Mouse (Mus musculus) intestine, postnatal 0 days (tissue): ENCODE results near the gene Polr3g. TPM values are rescaled to one million over a fixed set of nuclear protein-coding genes. Genes with fewer than 3 reads are reported as not detected.

Source experiments
- ATAC-seq: fragments of 200-750 bp; cut with Nextera tagmentation; 2 replicates; pipeline ENCODE4 v1.8.0; 2017; ENCODE audit warnings: mild to moderate bottlenecking, moderate TSS enrichment, moderate library complexity
- H3K27ac ChIP-seq: fragments of 300-500 bp; sonication (generic); 2 replicates; pipeline ENCODE4 v1.5.1; 2014; ENCODE audit warnings: mild to moderate bottlenecking, low read depth, low read length, moderate library complexity
- H3K27me3 ChIP-seq: fragments of 300-500 bp; sonication (generic); replicated peaks from 2 replicates; pipeline ENCODE4 v1.6.1; 2014; ENCODE audit warnings: low read length, mixed read lengths; ENCODE audit not compliant: control insufficient read depth, insufficient read depth
- H3K36me3 ChIP-seq: fragments of 300-500 bp; sonication (generic); 2 replicates; pipeline ENCODE4 v1.6.1; 2014; ENCODE audit warnings: mild to moderate bottlenecking, moderate library complexity; ENCODE audit not compliant: control insufficient read depth, insufficient read depth
- H3K4me1 ChIP-seq: fragments of 300-500 bp; sonication (generic); replicated peaks from 2 replicates; pipeline ENCODE4 v1.6.1; 2014; ENCODE audit warnings: antibody characterized with exemption, low read length, mixed read lengths; ENCODE audit not compliant: control insufficient read depth, insufficient read depth
- H3K4me2 ChIP-seq: fragments of 300-500 bp; sonication (generic); replicated peaks from 2 replicates; pipeline ENCODE4 v1.6.1; 2014; ENCODE audit warnings: low read depth, mild to moderate bottlenecking, moderate library complexity
- H3K4me3 ChIP-seq: fragments of 300-500 bp; sonication (generic); 2 replicates; pipeline ENCODE4 v1.5.1; 2014; ENCODE audit warnings: low read depth, low read length
- H3K9ac ChIP-seq: fragments of 300-500 bp; sonication (generic); 2 replicates; pipeline ENCODE4 v1.6.1; 2014; ENCODE audit warnings: mild to moderate bottlenecking, low read depth, low read length
- H3K9me3 ChIP-seq: fragments of 300-500 bp; sonication (generic); 2 replicates; pipeline ENCODE4 v1.6.1; 2016; ENCODE audit warnings: mixed run types; ENCODE audit not compliant: control insufficient read depth
- CTCF ChIP-seq: sonication (generic); IDR thresholded peaks from 2 replicates; pipeline ENCODE4 v1.5.1; 2016; ENCODE audit warnings: low read depth, mild to moderate bottlenecking, control low read depth, antibody characterized with exemption, moderate library complexity
- WGBS: fragments of 180-500 bp; shearing (Covaris S2); extraction: QIAGEN DNeasy Blood & Tissue Kit; methylation state at CpG from one replicate; pipeline ENCODE4 v1.1.7; 2014; 5-methylcytosine and 5-hydroxymethylcytosine counted together
- polyA plus RNA-seq: library from polyadenylated mRNA; unstranded; fragments of >200 nt; fragmentation: Nextera tagmentation; extraction: Ambion mirVana; gene quantifications from 2 replicates; pipeline ENCODE4 v1.2.1, GENCODE M21; 2015

Polr3g gene
- polyA plus RNA-seq, 1 experiment from 2014 or later: 6.2 TPM

GRCm38 (mm10) chr13:81694446-81694845 is 16.4 kb downstream of the Polr3g start:
- no peak overlapping the region for H3K4me2 ChIP-seq
- no peaks in the 10 kb centered on the region for H3K27me3 ChIP-seq
- no peak for TF ChIP-seq CTCF
- no peaks in the 10 kb centered on the region for H3K9me3 ChIP-seq
- H3K36me3 ChIP-seq: peaks cover 5% of the 10 kb centered on the region; the same call in 1 of the 2 replicates
- H3K27ac ChIP-seq: no peak overlapping the region
- no peaks in the 10 kb centered on the region for H3K4me1 ChIP-seq
- H3K4me3 ChIP-seq: no peak overlapping the region
- H3K9ac ChIP-seq: no peak overlapping the region
- no peak for ATAC-seq
- WGBS: 90% methylated on average over 12 of the region's 12 CpGs

DNA sequence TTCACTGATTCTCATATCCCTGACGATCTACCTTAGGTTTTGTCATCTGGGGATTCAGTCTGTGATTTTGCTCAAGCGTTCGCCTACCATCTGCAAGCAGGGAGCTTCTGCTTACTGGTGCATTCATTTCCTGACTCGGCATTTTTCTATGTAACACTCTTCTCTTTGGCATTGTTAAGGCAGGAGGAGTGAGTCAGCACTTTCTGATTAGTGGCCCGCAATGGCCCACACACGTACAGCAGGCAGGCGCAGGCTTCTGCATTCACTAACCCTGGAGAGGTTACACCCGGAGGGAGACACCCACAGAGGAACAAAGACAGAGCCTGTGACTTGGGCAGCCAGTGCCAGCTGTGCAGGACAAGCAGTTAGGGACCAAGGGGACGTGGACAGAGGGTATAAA is 19.2 kb downstream of the Polr3g start:
- peaks cover 5% of the 10 kb centered on the region; the same call in 1 of the 2 replicates for H3K36me3 ChIP-seq
- no peak overlapping the region for H3K9ac ChIP-seq
- H3K4me3 ChIP-seq: no peak overlapping the region
- 80% methylated on average over 9 of the region's 9 CpGs for WGBS
- H3K27ac ChIP-seq: no peak overlapping the region
- TF ChIP-seq CTCF: no peak
- no peak for ATAC-seq
- no peaks in the 10 kb centered on the region for H3K27me3 ChIP-seq
- H3K4me2 ChIP-seq: no peak overlapping the region
- no peaks in the 10 kb centered on the region for H3K9me3 ChIP-seq
- H3K4me1 ChIP-seq: no peaks in the 10 kb centered on the region

DNA sequence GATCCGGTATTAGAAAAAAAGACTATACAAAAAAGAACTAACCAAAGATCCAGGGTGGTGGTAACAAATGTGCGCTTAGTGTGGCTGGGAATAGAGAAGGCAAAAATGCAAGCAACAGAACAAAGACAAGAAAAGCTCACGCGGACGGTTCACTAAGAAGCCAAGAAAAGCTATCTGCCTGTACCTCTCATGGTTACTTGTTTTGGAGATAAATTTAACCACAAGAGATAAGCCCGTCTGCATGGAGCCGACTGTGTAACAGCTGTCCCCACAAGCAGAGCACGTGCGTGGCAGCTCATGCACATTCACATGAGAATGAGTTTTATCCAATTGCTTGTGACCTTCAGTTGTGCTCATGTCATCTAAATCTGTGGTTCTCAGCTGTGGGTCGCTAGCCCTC is 20.3 kb downstream of the Polr3g start:
- 66% methylated on average over 10 of the region's 10 CpGs for WGBS

DNA sequence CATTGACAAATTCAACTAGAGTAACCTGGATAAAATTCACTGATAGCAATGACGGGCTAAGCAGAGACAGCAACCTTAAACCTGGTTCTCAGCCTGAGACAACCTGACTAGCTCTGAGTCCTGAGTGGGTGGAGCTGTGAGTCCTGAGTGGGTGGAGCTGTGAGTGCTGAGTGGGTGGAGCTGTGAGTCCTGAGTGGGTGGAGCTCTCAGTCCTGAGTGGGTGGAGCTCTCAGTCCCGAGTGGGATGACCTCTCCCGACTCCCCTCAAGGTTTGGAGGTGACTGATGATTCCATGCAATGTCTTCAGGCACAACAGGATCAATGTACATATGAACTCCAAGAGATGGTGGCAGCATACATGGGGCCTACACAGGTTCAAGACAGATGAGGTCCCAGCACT is 21.2 kb downstream of the Polr3g start:
- Histone ChIP-seq H3K27ac (no peak overlapping the region), H3K9ac (no peak overlapping the region), H3K9me3 (no peaks in the 10 kb centered on the region), H3K4me2 (no peak overlapping the region), H3K4me1 (no peaks in the 10 kb centered on the region), H3K4me3 (no peak overlapping the region), H3K36me3 (peaks cover 5% of the 10 kb centered on the region; the same call in 1 of the 2 replicates), H3K27me3 (no peaks in the 10 kb centered on the region)
- 87% methylated on average over 3 of the region's 3 CpGs for WGBS
- ATAC-seq: no peak
- TF ChIP-seq CTCF: no peak

More for the DNA sequence above, 20.3 kb downstream of the Polr3g start:
- no peak for TF ChIP-seq CTCF
- H3K4me2 ChIP-seq: no peak overlapping the region
- H3K9me3 ChIP-seq: no peaks in the 10 kb centered on the region
- no peak overlapping the region for H3K27ac ChIP-seq
- peaks cover 5% of the 10 kb centered on the region; the same call in 1 of the 2 replicates for H3K36me3 ChIP-seq
- H3K9ac ChIP-seq: no peak overlapping the region
- H3K27me3 ChIP-seq: no peaks in the 10 kb centered on the region
- no peak for ATAC-seq
- no peaks in the 10 kb centered on the region for H3K4me1 ChIP-seq
- no peak overlapping the region for H3K4me3 ChIP-seq

- no peak overlapping the region for H3K9ac ChIP-seq
- no peak for TF ChIP-seq CTCF
- H3K9me3 ChIP-seq: no peaks in the 10 kb centered on the region
- WGBS: 84% methylated on average over 3 of the region's 3 CpGs
- no peak overlapping the region for H3K4me3 ChIP-seq
- no peak for ATAC-seq
- no peaks in the 10 kb centered on the region for H3K4me1 ChIP-seq
- H3K4me2 ChIP-seq: no peak overlapping the region
- no peak overlapping the region for H3K27ac ChIP-seq
- no peaks in the 10 kb centered on the region for H3K27me3 ChIP-seq
- H3K36me3 ChIP-seq: no peaks in the 10 kb centered on the region
These were observed 25.9 kb downstream of the Polr3g start for GRCm38 (mm10) chr13:81684884-81685283.

DNA sequence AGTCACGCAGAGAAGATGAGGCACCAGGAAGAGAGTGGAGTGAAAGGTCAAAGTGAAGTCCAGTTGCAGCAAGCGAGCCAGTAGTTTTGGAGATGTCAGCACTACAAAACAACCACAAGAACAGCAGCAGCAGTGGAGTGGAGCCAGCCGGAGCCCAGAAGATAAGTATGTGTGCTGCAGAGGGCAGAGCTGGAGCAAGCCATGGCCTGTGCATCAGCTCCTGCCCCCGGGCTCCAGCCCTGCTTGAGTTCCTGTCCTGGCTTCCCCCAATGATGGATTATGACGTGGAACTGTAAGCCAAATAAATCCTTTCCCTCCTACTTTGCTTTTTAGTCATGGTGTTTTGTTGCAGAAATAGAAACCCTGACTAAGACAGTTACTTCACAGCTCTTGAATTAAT is 26.6 kb downstream of the Polr3g start:
- no peak overlapping the region for H3K27ac ChIP-seq
- no peak overlapping the region for H3K4me3 ChIP-seq
- no peak overlapping the region for H3K9ac ChIP-seq
- H3K27me3 ChIP-seq: no peaks in the 10 kb centered on the region
- TF ChIP-seq CTCF: no peak
- no peaks in the 10 kb centered on the region for H3K36me3 ChIP-seq
- WGBS: 81% methylated on average over 5 of the region's 5 CpGs
- no peaks in the 10 kb centered on the region for H3K4me1 ChIP-seq
- ATAC-seq: no peak
- no peak overlapping the region for H3K4me2 ChIP-seq
- H3K9me3 ChIP-seq: no peaks in the 10 kb centered on the region

DNA sequence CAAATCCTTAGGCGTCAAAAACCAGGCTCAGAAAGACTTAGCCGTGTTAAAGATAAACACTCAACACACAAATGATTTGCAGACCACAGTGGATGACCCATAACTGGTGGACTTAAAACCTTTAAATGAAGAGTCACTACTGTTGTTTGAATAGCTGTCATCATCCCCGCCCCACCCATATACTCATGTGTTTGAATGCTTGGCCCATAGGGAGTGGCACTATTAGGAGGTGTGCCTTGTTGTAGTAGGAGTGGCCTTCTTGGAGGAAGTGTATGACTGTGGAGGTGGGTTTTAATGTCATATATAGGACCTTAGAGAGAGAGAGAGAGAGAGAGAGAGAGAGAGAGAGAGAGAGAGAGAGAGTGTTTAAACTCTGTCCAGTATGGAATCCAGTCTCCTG is 27.7 kb downstream of the Polr3g start:
- Histone ChIP-seq H3K4me1 (no peaks in the 10 kb centered on the region), H3K36me3 (no peaks in the 10 kb centered on the region), H3K4me3 (no peak overlapping the region), H3K27me3 (no peaks in the 10 kb centered on the region), H3K4me2 (no peak overlapping the region), H3K27ac (no peak overlapping the region), H3K9ac (no peak overlapping the region), H3K9me3 (no peaks in the 10 kb centered on the region)
- WGBS: 89% methylated on average over 3 of the region's 3 CpGs
- TF ChIP-seq CTCF: no peak
- ATAC-seq: no peak
